Mouse (Mus musculus) large intestine, adult 2 months (tissue): ENCODE data around the gene Opa1. TPM values are rescaled to one million over a fixed set of nuclear protein-coding genes. Genes with fewer than 3 reads are reported as not detected.

Source experiments
- DNase-seq: peaks from one replicate; pipeline ENCODE4 v3.0.0-alpha.2; 2012; ENCODE audit warnings: low read depth, low spot score
- WGBS: fragments of 180-500 bp; shearing (Covaris S2); methylation state at CpG from one replicate; pipeline ENCODE4 v1.1.7; 2018; 5-methylcytosine and 5-hydroxymethylcytosine counted together
- polyA plus RNA-seq: library from polyadenylated mRNA; depleted of rRNA; stranded (reverse); fragments of >200 nt; gene quantifications from 2 replicates; pipeline ENCODE4 v1.2.3, GENCODE M21; 2012

Gene Opa1
- polyA plus RNA-seq, 1 experiment: 7.6 TPM

DNA sequence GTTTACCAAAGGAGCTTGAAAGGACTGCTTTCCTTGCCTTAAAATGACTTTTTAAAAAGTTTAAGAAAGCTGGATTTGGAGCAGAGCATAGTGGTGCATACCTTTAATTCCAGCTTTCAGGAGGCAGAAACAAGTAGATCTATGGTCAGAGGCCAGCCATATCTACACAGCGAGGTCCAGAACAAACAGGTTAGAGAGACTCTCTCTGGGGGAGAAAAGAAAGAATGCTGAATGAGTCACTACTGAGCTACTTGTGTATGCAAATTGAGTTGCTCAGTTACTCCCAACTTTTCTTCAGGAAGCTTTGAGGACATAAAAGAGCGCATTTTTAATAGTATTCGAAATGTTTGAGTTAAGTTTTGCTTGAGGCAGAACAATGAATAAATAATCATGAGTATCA is 65.7 kb downstream of the Opa1 start:
- DNase-seq: no peak
- WGBS: 81% methylated on average over 3 of the region's 3 CpGs

GRCm38 (mm10) chr16:29646202-29646601 is 67.1 kb downstream of the Opa1 start:
- DNase-seq: no peak

GRCm38 (mm10) chr16:29656187-29656825 is 77.2 kb downstream of the Opa1 start:
- peak; percentile 92 for DNase-seq
- 41% methylated on average over 9 of the region's 9 CpGs for WGBS

GRCm38 (mm10) chr16:29656901-29657300 is 77.8 kb downstream of the Opa1 start:
- WGBS: 61% methylated on average over 10 of the region's 10 CpGs
- no peak for DNase-seq

- DNase-seq: no peak
These were observed 78.8 kb downstream of the Opa1 start for GRCm38 (mm10) chr16:29657650-29658548.

DNA sequence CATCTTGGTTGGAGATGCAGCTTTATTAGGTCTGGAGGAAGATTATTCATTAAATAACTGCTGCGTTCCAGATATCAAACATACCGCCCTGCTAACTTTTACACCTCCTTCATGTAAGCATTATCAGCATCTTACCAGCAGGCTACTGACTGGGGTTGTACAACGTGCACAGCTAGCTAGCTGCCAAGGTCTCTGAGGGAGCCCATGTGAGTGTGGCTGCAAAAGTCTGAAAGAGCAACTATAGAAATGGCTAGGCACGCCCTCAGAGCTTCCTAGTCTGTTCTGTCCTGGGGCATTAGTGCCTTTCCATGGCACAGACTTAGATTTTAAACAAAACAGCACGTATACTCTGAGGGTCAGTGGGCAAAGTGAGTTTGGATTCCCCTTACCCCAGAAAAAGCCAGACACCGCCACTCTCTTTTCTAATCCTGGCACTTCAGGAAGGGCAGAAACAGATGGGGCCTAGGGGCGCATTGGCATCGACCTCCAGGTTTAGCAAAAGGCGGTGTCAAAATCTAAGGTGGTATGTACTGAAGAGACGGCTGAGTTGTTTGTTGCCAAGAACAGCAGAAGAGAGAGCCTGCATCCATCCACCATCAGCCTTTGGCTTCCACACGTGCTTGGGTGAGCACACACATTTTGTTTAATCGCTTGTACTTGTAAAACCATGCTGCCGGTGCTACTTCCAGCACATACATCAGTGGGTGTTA is 80.1 kb downstream of the Opa1 start:
- DNase-seq: no peak
- WGBS: 87% methylated on average over 13 of the region's 13 CpGs

More at GRCm38 (mm10) chr16:29657650-29658548, 78.8 kb downstream of the Opa1 start:
- 55% methylated on average over 18 of the region's 18 CpGs for WGBS

- 58% methylated on average over 6 of the region's 6 CpGs for WGBS
- no peak for DNase-seq
These were observed 84.1 kb downstream of the Opa1 start for GRCm38 (mm10) chr16:29663042-29663758.

- no peak for DNase-seq
- 50% methylated on average over 4 of the region's 4 CpGs for WGBS
These were observed 85.3 kb downstream of the Opa1 start for GRCm38 (mm10) chr16:29664392-29664791.

DNA sequence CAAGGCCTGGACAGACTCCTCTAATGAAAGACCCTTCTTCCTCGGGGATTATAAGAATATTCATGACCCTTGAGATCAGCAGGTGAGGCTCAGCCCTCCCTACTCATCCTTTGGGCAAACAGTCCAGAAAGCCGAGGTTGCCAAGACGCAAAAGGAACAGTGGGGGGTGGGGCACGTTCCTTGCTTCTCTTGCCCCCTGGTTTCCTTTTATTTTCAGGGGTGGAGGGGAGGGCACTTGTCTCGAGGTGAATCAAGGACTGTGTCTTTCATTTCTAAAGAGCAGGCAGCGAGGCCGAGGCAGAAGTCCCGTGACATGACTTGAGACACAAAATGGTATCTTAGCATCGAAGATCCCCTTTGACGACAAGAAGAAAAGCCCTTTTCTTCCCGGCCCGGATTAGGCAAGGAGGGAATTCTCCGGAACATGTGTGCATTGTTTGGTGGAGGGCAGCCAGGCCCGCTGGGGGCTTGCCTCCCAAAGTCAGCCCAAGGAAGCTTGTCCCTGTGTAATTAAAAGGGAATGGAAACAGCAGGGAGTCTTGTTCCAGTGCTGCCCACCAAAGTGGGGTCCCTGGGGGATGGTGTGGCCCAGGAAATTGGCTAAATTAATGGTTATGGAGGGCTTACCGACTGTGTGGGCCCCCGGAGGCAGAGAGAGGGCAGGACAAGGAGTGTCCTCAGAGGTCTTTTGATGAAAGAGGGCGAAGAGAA is 88.0 kb downstream of the Opa1 start:
- 62% methylated on average over 17 of the region's 17 CpGs for WGBS
- no peak for DNase-seq

- WGBS: 71% methylated on average over 5 of the region's 5 CpGs
- no peak for DNase-seq
These were observed 88.5 kb downstream of the Opa1 start for GRCm38 (mm10) chr16:29667702-29668061.

DNA sequence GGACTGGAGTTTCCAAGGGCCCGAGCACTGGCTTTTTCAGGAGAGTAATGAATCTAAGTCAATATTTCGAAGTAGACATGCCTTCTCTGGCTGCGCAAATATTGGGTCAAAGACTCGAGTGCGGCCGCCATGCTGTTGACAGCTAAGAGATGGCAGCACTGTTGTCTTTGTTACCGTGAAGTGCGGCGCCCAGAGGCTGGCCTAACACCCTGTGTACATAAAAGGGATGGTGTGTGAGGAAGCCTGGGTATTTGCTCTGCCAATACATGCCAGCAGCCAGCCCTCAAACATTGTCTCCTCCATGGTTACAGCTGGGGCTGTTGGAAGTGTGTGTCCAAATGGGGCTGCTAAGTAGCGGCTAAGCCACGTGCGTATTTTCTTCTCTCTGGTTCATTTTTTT is 89.3 kb downstream of the Opa1 start:
- DNase-seq: no peak
- 68% methylated on average over 12 of the region's 12 CpGs for WGBS

DNA sequence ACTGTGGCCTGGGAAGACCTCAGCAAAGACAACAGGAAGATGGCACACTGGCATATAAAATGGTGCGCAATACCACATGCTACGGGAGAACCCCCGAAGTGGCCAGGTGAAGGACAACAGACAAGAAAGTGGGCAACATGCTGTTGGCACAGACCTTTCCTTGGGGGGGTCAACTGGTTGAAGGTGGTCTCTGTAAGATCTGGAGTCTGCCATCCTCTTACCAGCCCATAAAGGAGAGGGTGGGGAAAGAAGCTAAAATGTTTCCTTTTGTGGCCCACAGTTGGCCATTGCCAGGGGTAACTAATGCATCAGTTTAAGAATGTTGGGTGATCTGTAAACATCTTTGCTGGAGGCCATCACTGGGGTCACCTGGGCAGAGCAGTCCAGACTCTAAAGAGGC is 91.7 kb downstream of the Opa1 start:
- 93% methylated on average over 3 of the region's 3 CpGs for WGBS
- no peak for DNase-seq

- WGBS: 88% methylated on average over 3 of the region's 3 CpGs
- DNase-seq: no peak
These were observed 94.1 kb downstream of the Opa1 start for GRCm38 (mm10) chr16:29673230-29673629.

GRCm38 (mm10) chr16:29679607-29680006 is 100.5 kb downstream of the Opa1 start:
- WGBS: 76% methylated on average over 5 of the region's 5 CpGs

DNA sequence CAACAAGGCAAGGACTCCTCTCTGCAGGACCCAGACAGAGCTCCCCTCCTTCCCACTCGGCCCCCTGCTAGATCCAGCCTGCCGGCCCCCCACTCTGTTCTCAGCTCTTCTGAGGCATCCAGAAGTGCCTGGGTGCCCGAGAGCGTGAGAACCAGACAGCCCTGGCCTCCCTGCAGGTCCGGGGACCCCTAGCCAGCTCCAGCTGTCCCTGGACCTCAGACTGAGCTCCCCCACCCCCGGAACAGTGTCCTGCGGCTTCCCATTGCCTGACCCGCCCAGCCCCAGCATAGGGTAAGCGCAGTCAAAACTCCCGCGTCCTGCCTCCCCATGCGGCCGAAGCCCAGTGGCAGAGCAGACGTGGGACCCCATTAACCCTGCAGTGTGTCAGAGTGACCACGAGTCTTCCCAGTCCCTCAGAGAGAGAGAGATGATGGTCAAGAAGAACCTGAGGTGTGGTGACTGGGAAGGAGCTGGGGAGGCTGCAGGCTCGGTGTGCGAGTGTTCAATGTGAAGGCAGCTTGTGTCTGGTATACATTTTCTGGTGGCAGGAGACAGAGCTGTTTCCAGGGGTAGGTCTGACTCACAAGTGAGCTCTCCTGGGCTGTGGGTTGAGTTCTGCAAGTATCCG is 101.5 kb downstream of the Opa1 start:
- 85% methylated on average over 18 of the region's 18 CpGs for WGBS
- DNase-seq: no peak

More at GRCm38 (mm10) chr16:29679607-29680006, 100.5 kb downstream of the Opa1 start:
- no peak for DNase-seq

- WGBS: 64% methylated on average over 17 of the region's 17 CpGs
- no peak for DNase-seq
These were observed 103.7 kb downstream of the Opa1 start for GRCm38 (mm10) chr16:29682555-29683431.

- no peak for DNase-seq
- 43% methylated on average over 12 of the region's 12 CpGs for WGBS
These were observed 104.4 kb downstream of the Opa1 start for GRCm38 (mm10) chr16:29683563-29683962.

DNA sequence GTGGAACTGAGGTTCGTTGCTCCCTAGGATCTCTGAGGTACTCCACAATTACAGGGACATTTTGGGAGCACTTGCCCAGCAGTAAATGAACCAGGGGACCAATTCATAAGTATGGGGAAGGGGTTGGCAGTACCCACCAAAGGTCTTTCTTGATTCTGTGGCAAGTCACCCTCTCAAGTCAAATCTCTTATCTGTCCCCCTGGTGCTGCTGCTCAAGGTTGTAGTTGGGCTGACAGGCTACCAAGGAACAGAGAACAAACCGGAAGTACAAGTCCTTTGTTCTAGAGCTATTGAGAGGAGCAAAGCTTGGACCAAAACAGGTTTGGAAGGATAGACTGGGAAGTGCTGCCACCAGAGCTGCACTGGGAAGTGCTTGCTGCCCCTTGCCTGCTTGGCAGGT is 105.0 kb downstream of the Opa1 start:
- no peak for DNase-seq
- 54% methylated on average over 2 of the region's 2 CpGs for WGBS
